Mouse (Mus musculus) ES-Bruce4 (cell line): ENCODE measurements around the gene Mfsd14a.

Source experiments
- CTCF ChIP-seq: IDR thresholded peaks from one replicate; pipeline ENCODE4 v1.8.1; 2011; ENCODE audit warnings: low read depth, low read length
- EP300 ChIP-seq: IDR thresholded peaks from 2 replicates; pipeline ENCODE4 v1.6.1; 2011; ENCODE audit warnings: low read depth, low read length; ENCODE audit not compliant: insufficient read depth
- POLR2A ChIP-seq: IDR thresholded peaks from one replicate; pipeline ENCODE4 v1.8.1; 2011; ENCODE audit warnings: low read length; ENCODE audit not compliant: insufficient read depth

DNA sequence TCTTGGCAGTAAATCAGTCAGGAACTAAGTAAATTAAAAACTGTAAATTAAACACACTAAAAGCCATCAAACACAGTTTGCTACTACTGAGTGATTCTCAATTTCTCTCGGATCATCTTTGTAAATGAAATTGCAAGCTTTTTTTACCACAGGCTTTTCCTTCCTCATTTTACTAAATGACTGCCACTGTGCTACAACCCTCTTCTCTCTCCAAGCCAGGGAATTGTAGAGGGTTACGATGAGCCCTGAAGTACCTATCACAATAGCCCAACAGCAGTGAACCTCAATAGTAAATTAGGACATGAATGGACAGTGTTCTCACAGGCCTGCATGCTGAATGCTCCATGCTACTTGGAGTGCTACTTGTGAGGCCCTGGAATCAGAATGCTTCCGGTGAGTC lies 28.4 kb downstream of the Mfsd14a start:
- TF ChIP-seq POLR2A (no peak), EP300 (no peak), CTCF (no peak)
